Mouse (Mus musculus): ENCODE measurements around the gene Pidd1. TPM values are rescaled to one million over a fixed set of nuclear protein-coding genes. Genes with fewer than 3 reads are reported as not detected.

Pidd1 gene
- polyA plus RNA-seq, 1 experiment from 2014 or later = 2.8 TPM

Other genes starting within 250 kb of the Pidd1 start
- gene Lrrc56, start 249.9 kb downstream of the Pidd1 start, polyA plus RNA-seq (2015; fragmentation: Nextera tagmentation; extraction: Ambion mirVana) = 10.1 and 10.4 TPM in 2 replicates
- gene Lmntd2, start 229.9 kb downstream of the Pidd1 start, polyA plus RNA-seq (2015; fragmentation: Nextera tagmentation; extraction: Ambion mirVana) = 0.35 and 0.89 TPM in 2 replicates
- 22.8 and 25.9 TPM in 2 replicates for gene Rassf7, start 228.2 kb downstream of the Pidd1 start, polyA plus RNA-seq (2015; fragmentation: Nextera tagmentation; extraction: Ambion mirVana)
- gene Phrf1, start 215.2 kb downstream of the Pidd1 start, polyA plus RNA-seq (2015; fragmentation: Nextera tagmentation; extraction: Ambion mirVana) = 57.1 and 67.4 TPM in 2 replicates
- gene Irf7, start 177.5 kb downstream of the Pidd1 start, polyA plus RNA-seq (2015; fragmentation: Nextera tagmentation; extraction: Ambion mirVana) = 1.8 and 2.0 TPM in 2 replicates
- 0.29 TPM in 1 of 2 replicates, not detected in the other for gene Cdhr5, start 167.2 kb downstream of the Pidd1 start, polyA plus RNA-seq (2015; fragmentation: Nextera tagmentation; extraction: Ambion mirVana)
- gene Sct, start 164.9 kb downstream of the Pidd1 start, polyA plus RNA-seq (2015; fragmentation: Nextera tagmentation; extraction: Ambion mirVana) = 3.5 and 6.1 TPM in 2 replicates
- gene Drd4, start 152.0 kb downstream of the Pidd1 start, polyA plus RNA-seq (2015; fragmentation: Nextera tagmentation; extraction: Ambion mirVana) = 0.64 and 1.00 TPM in 2 replicates
- 202 and 206 TPM in 2 replicates for gene Deaf1, start 116.3 kb downstream of the Pidd1 start, polyA plus RNA-seq (2015; fragmentation: Nextera tagmentation; extraction: Ambion mirVana)
- 48.2 and 52.2 TPM in 2 replicates for gene Tmem80, start 116.3 kb downstream of the Pidd1 start, polyA plus RNA-seq (2015; fragmentation: Nextera tagmentation; extraction: Ambion mirVana)
- gene Eps8l2, start 105.1 kb downstream of the Pidd1 start, polyA plus RNA-seq (2015; fragmentation: Nextera tagmentation; extraction: Ambion mirVana) = 2.5 and 3.1 TPM in 2 replicates
- 276 and 284 TPM in 2 replicates for gene Taldo1, start 51.8 kb downstream of the Pidd1 start, polyA plus RNA-seq (2015; fragmentation: Nextera tagmentation; extraction: Ambion mirVana)
- gene Gatd1, start 29.9 kb downstream of the Pidd1 start, polyA plus RNA-seq (2015; fragmentation: Nextera tagmentation; extraction: Ambion mirVana) = 51.8 and 55.2 TPM in 2 replicates
- gene Cend1, start 14.5 kb downstream of the Pidd1 start, polyA plus RNA-seq (2015; fragmentation: Nextera tagmentation; extraction: Ambion mirVana) = 226 and 245 TPM in 2 replicates
- 96.3 and 104 TPM in 2 replicates for gene Slc25a22, start 6.1 kb downstream of the Pidd1 start, polyA plus RNA-seq (2015; fragmentation: Nextera tagmentation; extraction: Ambion mirVana)
- gene Rplp2, start 3.3 kb upstream of the Pidd1 start, polyA plus RNA-seq (2015; fragmentation: Nextera tagmentation; extraction: Ambion mirVana) = 602 and 645 TPM in 2 replicates
- gene Pnpla2, start 11.2 kb upstream of the Pidd1 start, polyA plus RNA-seq (2015; fragmentation: Nextera tagmentation; extraction: Ambion mirVana) = 20.0 and 20.9 TPM in 2 replicates
- 7.9 and 10.8 TPM in 2 replicates for gene Cracr2b, start 17.1 kb upstream of the Pidd1 start, polyA plus RNA-seq (2015; fragmentation: Nextera tagmentation; extraction: Ambion mirVana)
- 23.0 and 24.7 TPM in 2 replicates for gene Cd151, start 23.4 kb upstream of the Pidd1 start, polyA plus RNA-seq (2015; fragmentation: Nextera tagmentation; extraction: Ambion mirVana)
- gene Polr2l, start 31.1 kb upstream of the Pidd1 start, polyA plus RNA-seq (2015; fragmentation: Nextera tagmentation; extraction: Ambion mirVana) = 72.4 and 75.8 TPM in 2 replicates
- 68.3 and 71.0 TPM in 2 replicates for gene Tspan4, start 31.2 kb upstream of the Pidd1 start, polyA plus RNA-seq (2015; fragmentation: Nextera tagmentation; extraction: Ambion mirVana)
- 54.4 and 56.7 TPM in 2 replicates for gene Chid1, start 95.8 kb upstream of the Pidd1 start, polyA plus RNA-seq (2015; fragmentation: Nextera tagmentation; extraction: Ambion mirVana)
- gene Ap2a2, start 118.1 kb upstream of the Pidd1 start, polyA plus RNA-seq (2015; fragmentation: Nextera tagmentation; extraction: Ambion mirVana) = 118 and 136 TPM in 2 replicates
- gene Muc6, start 211.3 kb upstream of the Pidd1 start, polyA plus RNA-seq (2015; fragmentation: Nextera tagmentation; extraction: Ambion mirVana) = 0.19 and 0.29 TPM in 2 replicates
- 0.40 and 0.58 TPM in 2 replicates for gene Muc2, start 246.3 kb upstream of the Pidd1 start, polyA plus RNA-seq (2015; fragmentation: Nextera tagmentation; extraction: Ambion mirVana)

Data from hindbrain, embryonic 16.5 days (tissue).